Mouse (Mus musculus) erythroblast, embryonic 14.5 days (primary cell): ENCODE results near the gene Eno4. TPM values are rescaled to one million over a fixed set of nuclear protein-coding genes. Genes with fewer than 3 reads are reported as not detected.
"Not testable (repeated sequence)": the region's sequence is repeated elsewhere in the genome, so short reads cannot be mapped to it uniquely, and the experiment has no call there.

Source experiments
- H3K27me3 ChIP-seq: 2 replicates; pipeline ENCODE4 v1.6.1; 2012; ENCODE audit warnings: inconsistent platforms; ENCODE audit not compliant: control insufficient read depth
- H3K36me3 ChIP-seq: 2 replicates; pipeline ENCODE4 v1.6.1; 2012; ENCODE audit warnings: mild to moderate bottlenecking, inconsistent platforms; ENCODE audit not compliant: control insufficient read depth
- H3K4me1 ChIP-seq: 2 replicates; pipeline ENCODE4 v1.6.1; 2012; ENCODE audit warnings: inconsistent platforms; ENCODE audit not compliant: control insufficient read depth
- H3K4me3 ChIP-seq: replicated peaks from 2 replicates; pipeline ENCODE3; 2012; ENCODE audit warnings: moderate library complexity, mild to moderate bottlenecking, inconsistent platforms
- H3K9me3 ChIP-seq: 2 replicates; pipeline ENCODE4 v1.6.1; 2012; ENCODE audit warnings: low read length, inconsistent platforms, mixed read lengths; ENCODE audit not compliant: control insufficient read depth
- GATA1 ChIP-seq: IDR thresholded peaks from 2 replicates; pipeline ENCODE4 v1.6.1; 2012; ENCODE audit warnings: low read length, inconsistent platforms, mixed read lengths
- TAL1 ChIP-seq: IDR thresholded peaks from 3 replicates; pipeline ENCODE4 v1.6.1; 2012; ENCODE audit warnings: low read length, inconsistent platforms, mixed read lengths
- polyA plus RNA-seq: library from polyadenylated mRNA; stranded (reverse); fragments of >175 nt; gene quantifications from 2 replicates; pipeline ENCODE4 v1.2.3, GENCODE M21; 2012

Eno4 gene
- not detected in 2 replicates for polyA plus RNA-seq

DNA sequence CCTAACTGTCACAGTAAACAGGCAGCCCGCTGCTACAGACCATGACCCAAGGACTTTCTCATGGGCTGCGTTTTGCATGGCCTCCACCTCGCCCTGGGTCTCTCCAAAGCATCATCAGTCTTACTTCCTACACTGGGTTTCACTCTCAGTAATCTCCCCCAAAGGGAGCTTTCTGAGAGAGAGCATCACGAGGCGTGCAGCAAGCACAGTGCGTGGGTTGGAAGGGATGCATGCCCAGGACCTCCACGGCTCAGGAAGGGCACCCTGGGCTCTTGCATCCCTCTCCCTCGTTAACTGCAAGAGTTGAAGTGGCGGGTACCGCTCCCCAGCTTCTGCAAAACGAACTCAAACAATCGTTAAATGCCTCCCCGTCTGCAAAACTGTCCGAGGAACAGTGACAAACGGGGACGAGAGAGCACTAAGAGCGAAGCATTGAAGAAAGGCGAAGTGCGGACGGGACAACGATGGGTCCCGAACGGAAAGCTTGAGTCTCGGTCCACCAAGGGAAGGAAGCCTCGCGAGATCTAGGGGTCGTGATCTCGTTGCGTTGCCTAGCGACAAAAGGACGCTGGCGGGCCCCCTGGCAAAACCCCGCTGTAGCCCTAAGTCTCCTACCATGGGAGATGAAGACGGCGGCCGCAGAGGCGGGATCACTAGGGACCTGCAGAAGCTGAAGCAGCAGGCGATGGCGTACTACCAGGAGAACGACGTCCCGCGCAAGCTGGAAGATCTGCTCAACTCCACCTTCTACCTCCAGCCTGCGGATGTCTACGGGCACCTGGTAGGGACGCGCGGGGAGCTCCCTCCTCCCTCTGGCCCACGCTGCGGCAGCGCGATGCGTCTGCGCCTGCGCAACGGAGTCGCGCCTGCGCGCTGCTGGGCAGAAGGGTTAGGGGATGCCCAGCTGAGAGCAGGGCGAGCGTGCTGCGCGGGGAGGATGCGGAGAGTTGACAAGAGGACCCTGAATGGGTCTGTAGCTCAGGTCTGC lies at the start of gene Eno4, which contains the start of gene Hspa12a:
Eno4 (plus strand) TSS at position 585 of the 988 bp plus-strand sequence.
Hspa12a (minus strand) TSS at position 814 of the 988 bp plus-strand sequence.
- Histone ChIP-seq H3K9me3 (no peaks in the 10 kb centered on the region), H3K4me3 (peak within 1 kb of the TSS; percentile 71), H3K36me3 (no peaks in the 10 kb centered on the region), H3K27me3 (peaks cover 2% of the 10 kb centered on the region; the same call in 1 of the 2 replicates), H3K4me1 (peaks cover 20% of the 10 kb centered on the region)
- TF ChIP-seq TAL1 = no peak
- TF ChIP-seq GATA1 = no peak

DNA sequence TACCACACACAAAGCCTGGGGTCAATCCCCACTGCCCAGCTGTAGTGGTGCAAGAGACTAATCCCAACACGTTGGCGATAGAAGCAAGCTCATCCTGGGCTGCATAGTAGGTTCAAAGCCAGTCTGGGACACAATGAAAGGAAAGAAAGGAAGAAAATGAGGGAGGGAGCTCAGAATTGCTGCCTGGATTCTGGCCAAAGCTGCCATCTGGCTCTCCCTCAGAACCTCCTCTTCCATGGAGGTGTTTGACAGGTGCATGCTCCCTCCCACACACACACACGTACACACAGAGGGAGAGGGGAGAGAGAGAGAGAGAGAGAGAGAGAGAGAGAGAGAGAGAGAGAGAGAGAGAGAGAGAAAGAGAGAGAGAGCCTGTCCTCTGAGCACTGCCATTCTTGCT lies 47.0 kb upstream of the Eno4 start:
- peaks cover 17% of the 10 kb centered on the region for H3K9me3 ChIP-seq
- no peaks in the 10 kb centered on the region for H3K36me3 ChIP-seq
- no peak for TF ChIP-seq GATA1
- no peak for TF ChIP-seq TAL1
- H3K4me1 ChIP-seq = no peaks in the 10 kb centered on the region
- H3K4me3 ChIP-seq = no peak overlapping the region
- no peaks in the 10 kb centered on the region for H3K27me3 ChIP-seq

- H3K4me1 ChIP-seq = not testable (repeated sequence)
These were observed 42.8 kb upstream of the Eno4 start for GRCm38 (mm10) chr19:58900471-58900870.

GRCm38 (mm10) chr19:58903079-58903898 lies 39.9 kb upstream of the Eno4 start:
- Histone ChIP-seq H3K27me3 (no peaks in the 10 kb centered on the region), H3K36me3 (no peaks in the 10 kb centered on the region), H3K4me3 (no peak overlapping the region), H3K4me1 (no peaks in the 10 kb centered on the region), H3K9me3 (no peaks in the 10 kb centered on the region; the same call in 1 of the 2 replicates)
- no peak for TF ChIP-seq TAL1
- TF ChIP-seq GATA1 = no peak

More at GRCm38 (mm10) chr19:58900471-58900870, 42.8 kb upstream of the Eno4 start:
- not testable (repeated sequence) for H3K36me3 ChIP-seq, H3K27me3 ChIP-seq, H3K4me3 ChIP-seq
- peaks cover 13% of the 10 kb centered on the region for H3K9me3 ChIP-seq

DNA sequence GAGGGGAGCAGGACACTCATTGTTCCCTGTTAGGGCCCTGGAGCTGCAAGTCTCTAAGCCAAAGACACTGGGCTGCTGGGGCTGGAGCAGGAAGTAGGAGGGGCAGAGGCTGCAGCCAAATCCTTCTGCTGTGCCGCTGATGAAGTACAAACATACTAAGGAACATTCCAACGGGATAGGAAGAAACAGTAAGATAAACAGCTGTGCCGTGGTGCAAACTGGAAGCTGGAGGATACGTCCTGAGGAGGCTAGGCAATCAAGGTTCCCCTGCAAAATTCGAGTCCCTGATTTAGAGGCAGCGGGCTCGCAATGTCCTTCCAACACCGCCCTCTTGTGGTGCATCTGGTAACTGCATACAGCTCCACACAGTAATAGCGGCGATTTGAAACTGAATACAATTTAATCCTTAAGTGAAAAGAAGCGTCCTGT lies 39.3 kb upstream of the Eno4 start:
- Histone ChIP-seq H3K36me3 (no peaks in the 10 kb centered on the region), H3K4me3 (no peak overlapping the region), H3K27me3 (no peaks in the 10 kb centered on the region), H3K4me1 (no peaks in the 10 kb centered on the region), H3K9me3 (no peaks in the 10 kb centered on the region; the same call in 1 of the 2 replicates)
- no peak for TF ChIP-seq GATA1
- no peak for TF ChIP-seq TAL1

GRCm38 (mm10) chr19:58906685-58907084 lies 36.5 kb upstream of the Eno4 start:
- H3K4me3 ChIP-seq = no peak overlapping the region
- H3K27me3 ChIP-seq = no peaks in the 10 kb centered on the region
- no peaks in the 10 kb centered on the region for H3K4me1 ChIP-seq
- no peaks in the 10 kb centered on the region for H3K9me3 ChIP-seq
- no peaks in the 10 kb centered on the region for H3K36me3 ChIP-seq
- TF ChIP-seq GATA1 (no peak), TAL1 (no peak)

DNA sequence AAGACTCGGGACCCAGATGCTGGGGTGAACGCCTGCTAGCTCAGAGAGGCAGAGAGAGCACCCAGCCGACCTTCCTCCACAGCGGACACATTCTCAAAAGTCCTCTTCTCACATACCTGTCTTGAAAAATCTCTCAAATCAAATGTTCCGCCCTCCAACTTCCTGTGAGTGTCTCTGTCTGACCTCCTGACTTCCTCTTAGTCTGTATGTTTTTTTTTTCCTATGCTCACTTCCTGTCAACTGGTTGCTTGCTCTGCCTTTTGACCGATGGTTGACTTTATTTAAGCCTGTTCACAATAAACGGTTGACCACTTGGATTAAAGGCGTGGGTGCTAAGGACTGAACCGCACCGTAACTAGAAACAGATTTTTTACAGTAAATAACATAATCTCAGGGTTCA lies 35.2 kb upstream of the Eno4 start:
- Histone ChIP-seq H3K9me3 (no peaks in the 10 kb centered on the region), H3K4me3 (no peak overlapping the region), H3K36me3 (no peaks in the 10 kb centered on the region), H3K27me3 (no peaks in the 10 kb centered on the region), H3K4me1 (no peaks in the 10 kb centered on the region)
- TF ChIP-seq GATA1 (no peak), TAL1 (no peak)

DNA sequence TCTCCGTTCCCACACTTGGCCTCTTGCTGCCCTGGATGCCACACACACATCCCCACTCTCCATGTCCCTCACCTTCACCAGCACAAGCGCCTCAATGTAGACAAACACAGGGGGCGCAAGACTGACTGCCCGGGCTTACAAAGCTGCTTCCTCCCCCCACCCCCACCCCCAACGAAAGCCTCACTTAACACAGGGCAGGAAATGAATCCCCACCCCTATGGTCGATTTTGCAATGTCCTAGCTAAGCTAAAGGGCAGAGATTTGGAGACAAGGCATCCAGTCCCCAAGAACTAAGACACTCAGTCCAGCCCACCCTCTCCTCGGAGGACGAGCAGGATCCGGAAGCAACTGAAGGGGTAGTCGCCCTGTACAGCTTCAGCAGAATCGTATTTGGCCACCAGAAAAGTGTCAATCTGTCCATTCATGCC lies 32.3 kb upstream of the Eno4 start:
- Histone ChIP-seq H3K9me3 (no peaks in the 10 kb centered on the region), H3K4me1 (no peaks in the 10 kb centered on the region), H3K36me3 (no peaks in the 10 kb centered on the region), H3K4me3 (no peak overlapping the region), H3K27me3 (no peaks in the 10 kb centered on the region)
- TF ChIP-seq TAL1 (no peak), GATA1 (no peak)

GRCm38 (mm10) chr19:58911386-58911785 lies 31.8 kb upstream of the Eno4 start:
- H3K36me3 ChIP-seq = no peaks in the 10 kb centered on the region
- no peaks in the 10 kb centered on the region for H3K27me3 ChIP-seq
- no peaks in the 10 kb centered on the region for H3K9me3 ChIP-seq
- no peak overlapping the region for H3K4me3 ChIP-seq
- no peak for TF ChIP-seq GATA1
- TF ChIP-seq TAL1 = no peak
- no peaks in the 10 kb centered on the region for H3K4me1 ChIP-seq
